Mouse (Mus musculus) kidney, adult 2 months (tissue): ENCODE measurements around the gene Ehd3.

Source experiments
- CTCF ChIP-seq: fragments of 200-500 bp; conservative IDR thresholded peaks from 2 replicates; pipeline ENCODE4 v1.5.1; 2011; ENCODE audit warnings: low read depth, mild to moderate bottlenecking, control low read depth, low read length, moderate library complexity, mixed read lengths; ENCODE audit not compliant: insufficient read depth, insufficient read length
- POLR2A ChIP-seq: fragments of 200-500 bp; IDR thresholded peaks from one replicate; pipeline ENCODE4 v1.6.1; 2011; ENCODE audit warnings: low read depth, low read length, control low read depth

DNA sequence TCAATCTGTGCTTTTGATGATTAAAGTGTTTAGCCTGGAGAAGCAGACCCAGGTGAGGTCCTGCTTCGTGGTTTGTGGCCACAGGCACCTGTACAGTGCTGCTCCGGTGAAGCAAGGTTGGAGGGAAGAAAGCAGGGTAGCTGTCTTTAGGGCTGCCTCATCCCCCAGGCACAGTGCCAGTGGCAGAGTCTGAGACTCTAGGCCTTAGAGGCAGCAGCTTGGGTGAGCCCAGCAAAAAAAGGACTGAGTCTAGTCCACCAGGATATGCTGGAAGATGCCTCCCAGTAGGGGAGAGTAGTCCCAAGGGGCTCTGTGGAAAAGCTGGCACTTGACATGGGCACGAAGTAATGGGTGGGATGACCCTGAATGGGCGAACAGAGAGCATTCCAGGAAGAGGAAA, 15.0 kb downstream of the Ehd3 start:
- TF ChIP-seq CTCF (no peak), POLR2A (no peak)
